In the genomic region with DNA sequence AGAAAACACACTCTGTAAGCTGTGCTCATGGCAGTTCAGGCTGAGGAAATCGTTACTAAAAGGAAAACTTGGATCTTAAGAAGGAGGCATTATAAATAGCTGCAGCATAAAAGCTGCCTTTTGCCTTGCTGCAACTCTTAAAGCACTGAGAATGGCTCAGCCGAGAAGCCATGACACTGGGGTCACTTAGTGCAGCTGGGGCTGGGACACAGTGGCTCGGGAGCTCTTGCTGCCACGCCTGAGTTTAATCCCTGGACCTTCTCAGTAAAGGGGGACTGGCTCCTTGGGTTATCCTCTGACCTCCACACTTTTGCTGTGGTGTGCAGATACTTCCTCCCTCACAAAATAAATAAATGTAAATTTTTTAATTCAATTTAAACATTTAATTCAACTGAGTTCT, we compare ENCODE assay signal across 17 mouse cellular contexts. TPM values are rescaled to one million over a fixed set of nuclear protein-coding genes. Genes with fewer than 3 reads are reported as not detected.
DNase-seq lines count a peak whose midpoint lies in the region; ATAC-seq lines count a peak whose summit lies in the region.
"Had no signal": no experiment of that assay in that cellular context is flagged by ENCODE, and none has a peak within 500 bp of the region (broad histone marks: within the 10 kb centered on the region; RNA-seq: fewer than 3 reads in every experiment).

No protein-coding gene starts in this region.

- no peaks in the 10 kb centered on the region for H3K4me1 ChIP-seq in embryonic facial prominence, embryonic 13.5 days
- no peaks in the 10 kb centered on the region for H3K4me1 ChIP-seq in embryonic facial prominence, embryonic 10.5 days
- no peaks in the 10 kb centered on the region for H3K4me1 ChIP-seq in hindbrain, embryonic 13.5 days (replicated peaks)
- H3K4me1 ChIP-seq in hindbrain, embryonic 11.5 days (replicated peaks; ENCODE audit: control insufficient read depth, insufficient read depth, low read length): no peaks in the 10 kb centered on the region
- H3K4me1 ChIP-seq in limb, embryonic 10.5 days: no peaks in the 10 kb centered on the region
- H3K4me1 ChIP-seq in midbrain, embryonic 15.5 days: no peaks in the 10 kb centered on the region
- H3K4me1 ChIP-seq: hindbrain, embryonic 10.5 days; hindbrain, embryonic 15.5 days had no signal

- H3K9me3 ChIP-seq in embryonic facial prominence, embryonic 13.5 days: no peaks in the 10 kb centered on the region
- H3K9me3 ChIP-seq in embryonic facial prominence, embryonic 10.5 days: no peaks in the 10 kb centered on the region
- H3K9me3 ChIP-seq in hindbrain, embryonic 13.5 days: no peaks in the 10 kb centered on the region
- no peaks in the 10 kb centered on the region for H3K9me3 ChIP-seq in hindbrain, embryonic 11.5 days (ENCODE audit: control insufficient read depth, low read length)
- H3K9me3 ChIP-seq in limb, embryonic 10.5 days (replicated peaks): no peaks in the 10 kb centered on the region
- H3K9me3 ChIP-seq in midbrain, embryonic 15.5 days: no peaks in the 10 kb centered on the region
- H3K9me3 ChIP-seq: hindbrain, embryonic 10.5 days; hindbrain, embryonic 15.5 days had no signal

- no peak overlapping the region for H3K9ac ChIP-seq in embryonic facial prominence, embryonic 13.5 days
- H3K9ac ChIP-seq in hindbrain, embryonic 13.5 days: peak overlapping the region; percentile 8; the same call in 1 of the 2 replicates
- no peak overlapping the region for H3K9ac ChIP-seq in hindbrain, embryonic 11.5 days (ENCODE audit: low read depth, low read length)
- no peak overlapping the region for H3K9ac ChIP-seq in midbrain, embryonic 15.5 days
- H3K9ac ChIP-seq: forebrain, postnatal 0 days; hindbrain, embryonic 15.5 days had no signal

- ATAC-seq in embryonic facial prominence, embryonic 13.5 days (ENCODE audit: insufficient number of reproducible peaks, insufficient read depth, low FRiP score, low TSS enrichment, low read depth): no peak
- ATAC-seq in hindbrain, embryonic 13.5 days (ENCODE audit: low FRiP score): no peak
- ATAC-seq in hindbrain, embryonic 11.5 days (ENCODE audit: low FRiP score): no peak
- ATAC-seq in midbrain, embryonic 15.5 days (replicated peaks): no peak
- ATAC-seq in erythroid progenitor cell, adult 5-6 weeks (replicated peaks; ENCODE audit: low FRiP score, poor library complexity, severe bottlenecking): no peak
- ATAC-seq: Patski had no signal

- H3K36me3 ChIP-seq in embryonic facial prominence, embryonic 13.5 days: peaks cover 31% of the 10 kb centered on the region
- H3K36me3 ChIP-seq in embryonic facial prominence, embryonic 10.5 days (replicated peaks): peaks cover 19% of the 10 kb centered on the region
- peaks cover 43% of the 10 kb centered on the region for H3K36me3 ChIP-seq in hindbrain, embryonic 13.5 days
- H3K36me3 ChIP-seq in hindbrain, embryonic 11.5 days (ENCODE audit: control insufficient read depth, insufficient read depth, low read length): no peaks in the 10 kb centered on the region
- H3K36me3 ChIP-seq in limb, embryonic 10.5 days: peaks cover 11% of the 10 kb centered on the region; the same call in 1 of the 2 replicates
- peaks cover 13% of the 10 kb centered on the region for H3K36me3 ChIP-seq in midbrain, embryonic 15.5 days (replicated peaks)

- 39% methylated on average over 4 of the region's 4 CpGs for WGBS in embryonic facial prominence, embryonic 13.5 days
- 40% methylated on average over 4 of the region's 4 CpGs for WGBS in embryonic facial prominence, embryonic 10.5 days
- 37% methylated on average over 4 of the region's 4 CpGs for WGBS in hindbrain, embryonic 13.5 days
- WGBS in hindbrain, embryonic 11.5 days: 41% methylated on average over 4 of the region's 4 CpGs
- WGBS in limb, embryonic 10.5 days: 47% methylated on average over 4 of the region's 4 CpGs
- WGBS in midbrain, embryonic 15.5 days: 24% methylated on average over 4 of the region's 4 CpGs

- H3K27me3 ChIP-seq in embryonic facial prominence, embryonic 13.5 days: no peaks in the 10 kb centered on the region
- no peaks in the 10 kb centered on the region for H3K27me3 ChIP-seq in embryonic facial prominence, embryonic 10.5 days (replicated peaks; ENCODE audit: low read depth, poor library complexity, severe bottlenecking)
- H3K27me3 ChIP-seq in hindbrain, embryonic 13.5 days: no peaks in the 10 kb centered on the region
- no peaks in the 10 kb centered on the region for H3K27me3 ChIP-seq in hindbrain, embryonic 11.5 days (ENCODE audit: control insufficient read depth, insufficient read depth, low read length)
- H3K27me3 ChIP-seq in limb, embryonic 10.5 days (ENCODE audit: low read depth, poor library complexity, severe bottlenecking): no peaks in the 10 kb centered on the region
- H3K27me3 ChIP-seq in midbrain, embryonic 15.5 days (replicated peaks): no peaks in the 10 kb centered on the region
- H3K27me3 ChIP-seq: hindbrain, embryonic 15.5 days; Patski had no signal

- no peak overlapping the region for H3K4me2 ChIP-seq in embryonic facial prominence, embryonic 13.5 days
- H3K4me2 ChIP-seq in hindbrain, embryonic 13.5 days: no peak overlapping the region
- H3K4me2 ChIP-seq in hindbrain, embryonic 11.5 days (replicated peaks; ENCODE audit: low read depth, low read length): no peak overlapping the region
- H3K4me2 ChIP-seq in midbrain, embryonic 15.5 days: no peak overlapping the region
- H3K4me2 ChIP-seq: heart, embryonic 11.5 days; hindbrain, embryonic 15.5 days had no signal

- H3K27ac ChIP-seq in embryonic facial prominence, embryonic 13.5 days: peak overlapping the region; percentile 5; the same call in 1 of the 2 replicates
- H3K27ac ChIP-seq in embryonic facial prominence, embryonic 10.5 days (replicated peaks): no peak overlapping the region
- H3K27ac ChIP-seq in hindbrain, embryonic 13.5 days: no peak overlapping the region
- no peak overlapping the region for H3K27ac ChIP-seq in hindbrain, embryonic 11.5 days (ENCODE audit: low read depth, low read length)
- H3K27ac ChIP-seq in limb, embryonic 10.5 days: no peak overlapping the region
- no peak overlapping the region for H3K27ac ChIP-seq in midbrain, embryonic 15.5 days
- H3K27ac ChIP-seq: hindbrain, embryonic 10.5 days; hindbrain, embryonic 15.5 days had no signal

- no peak overlapping the region for H3K4me3 ChIP-seq in embryonic facial prominence, embryonic 13.5 days
- H3K4me3 ChIP-seq in embryonic facial prominence, embryonic 10.5 days: no peak overlapping the region
- no peak overlapping the region for H3K4me3 ChIP-seq in hindbrain, embryonic 13.5 days
- no peak overlapping the region for H3K4me3 ChIP-seq in hindbrain, embryonic 11.5 days (ENCODE audit: low read depth, low read length)
- no peak overlapping the region for H3K4me3 ChIP-seq in limb, embryonic 10.5 days
- H3K4me3 ChIP-seq in midbrain, embryonic 15.5 days: no peak overlapping the region
- H3K4me3 ChIP-seq: hindbrain, embryonic 10.5 days; hindbrain, embryonic 15.5 days had no signal

- no peak for DNase-seq in embryonic facial prominence, embryonic 10.5 days (ENCODE audit: low spot score)
- no peak for DNase-seq in hindbrain, embryonic 11.5 days (ENCODE audit: low spot score)
- DNase-seq in limb, embryonic 10.5 days (ENCODE audit: low spot score): peak; percentile 12

RNA-seq across cellular contexts. Expression of gene Slc24a1, which starts 48.5 kb away (rescaled TPM):
- not detected in 2 replicates for polyA plus RNA-seq in embryonic facial prominence, embryonic 13.5 days (2015; fragmentation: Nextera tagmentation; extraction: Ambion mirVana)
- polyA plus RNA-seq in embryonic facial prominence, embryonic 10.5 days (2016; fragmentation: Nextera tagmentation; extraction: Ambion mirVana): 0.02 and 0.04 TPM in 2 replicates
- 0.05 and 0.10 TPM in 2 replicates for polyA plus RNA-seq in hindbrain, embryonic 13.5 days (2015; fragmentation: Nextera tagmentation; extraction: Ambion mirVana)
- 0.11 TPM in 1 of 2 replicates, not detected in the other for polyA plus RNA-seq in hindbrain, embryonic 11.5 days (2014; fragmentation: Nextera tagmentation; extraction: Ambion mirVana)
- 0.06 TPM in 1 of 2 replicates, not detected in the other for polyA plus RNA-seq in limb, embryonic 10.5 days (2016; fragmentation: Nextera tagmentation; extraction: Ambion mirVana)
- 0.05 TPM in 1 of 2 replicates, not detected in the other for polyA plus RNA-seq in midbrain, embryonic 15.5 days (2015; fragmentation: Nextera tagmentation; extraction: Ambion mirVana)
- total RNA-seq in erythroid progenitor cell, adult 5-6 weeks (2015; ENCODE audit: low replicate concordance): not detected in 2 replicates
- total RNA-seq in erythroid progenitor cell, adult 5-6 weeks (2017; ENCODE audit: low replicate concordance): 0.51 TPM in 1 of 2 replicates, not detected in the other
- total RNA-seq: adrenal gland, adult 18-20 months; adrenal gland, postnatal 36 days; gastrocnemius, postnatal 10 days; granulocyte monocyte progenitor cell, adult 5-6 weeks had no signal
- polyA plus RNA-seq: embryonic facial prominence, embryonic 14.5 days; hindbrain, embryonic 10.5 days had no signal

RNA-seq across cellular contexts. Expression of gene Ints14, which starts 57.8 kb away (rescaled TPM):
- polyA plus RNA-seq in embryonic facial prominence, embryonic 13.5 days (2015; fragmentation: Nextera tagmentation; extraction: Ambion mirVana): 51.6 and 58.3 TPM in 2 replicates
- polyA plus RNA-seq in embryonic facial prominence, embryonic 10.5 days (2016; fragmentation: Nextera tagmentation; extraction: Ambion mirVana): 67.3 and 71.4 TPM in 2 replicates
- 40.6 and 43.9 TPM in 2 replicates for polyA plus RNA-seq in hindbrain, embryonic 13.5 days (2015; fragmentation: Nextera tagmentation; extraction: Ambion mirVana)
- 68.2 and 72.0 TPM in 2 replicates for polyA plus RNA-seq in hindbrain, embryonic 11.5 days (2014; fragmentation: Nextera tagmentation; extraction: Ambion mirVana)
- 74.8 and 78.4 TPM in 2 replicates for polyA plus RNA-seq in limb, embryonic 10.5 days (2016; fragmentation: Nextera tagmentation; extraction: Ambion mirVana)
- polyA plus RNA-seq in midbrain, embryonic 15.5 days (2015; fragmentation: Nextera tagmentation; extraction: Ambion mirVana): 36.2 and 38.3 TPM in 2 replicates
- total RNA-seq in erythroid progenitor cell, adult 5-6 weeks (2015; ENCODE audit: low replicate concordance): 10.5 and 22.7 TPM in 2 replicates
- total RNA-seq in erythroid progenitor cell, adult 5-6 weeks (2017; ENCODE audit: low replicate concordance): 8.8 and 11.7 TPM in 2 replicates
